Mouse (Mus musculus) left cerebral cortex, postnatal 25 days (tissue): ENCODE results near the gene Gm11146. TPM values are rescaled to one million over a fixed set of nuclear protein-coding genes. Genes with fewer than 3 reads are reported as not detected.

Experiments used
- DNase-seq, 2 experiments: peaks; one replicate each; pipeline ENCODE4 v3.0.0; 2022; ENCODE audit warnings: low spot score in 2 of 2, mixed read lengths in 1 of 2
- intact Hi-C: fragments of 180-260 bp; cut with DNase I; formaldehyde crosslinking; loops from one replicate; pipeline ENCODE4 v1.15.1; 2025
- microRNA-seq, 2 experiments: library from miRNA; unstranded; fragments of <30 nt; microRNA quantifications; one replicate each; pipeline ENCODE4 v1.2.0; 2022
- total RNA-seq, 2 experiments: library from RNA; stranded (reverse); gene quantifications; 2 replicates each; pipeline ENCODE4 v1.2.3; 2021

The Gm11146 gene
- total RNA-seq, 2 experiments from 2014 or later, result not detected

- intact Hi-C loops, result no loop called here
- DNase-seq, result no peak
Observed at GRCm38 (mm10) chr16:77573036-77573435, 28.9 kb downstream of the Gm11146 start.

- intact Hi-C loops, result no loop called here
- no peak for DNase-seq
Observed at GRCm38 (mm10) chr16:77569457-77569856, 32.4 kb downstream of the Gm11146 start.

GRCm38 (mm10) chr16:77568384-77568783, 33.5 kb downstream of the Gm11146 start:
- DNase-seq, result no peak
- intact Hi-C loops, result no loop called here

GRCm38 (mm10) chr16:77562852-77563251, 39.0 kb downstream of the Gm11146 start:
- DNase-seq, result no peak
- intact Hi-C loops, result no loop called here

- peak in 1 of 2 experiments; percentile 20 for DNase-seq
- intact Hi-C loops, result no loop called here
Observed at GRCm38 (mm10) chr16:77556446-77557105, 45.3 kb downstream of the Gm11146 start.

- intact Hi-C loops, result no loop called here
- DNase-seq, result no peak
Observed at GRCm38 (mm10) chr16:77551051-77551450, 50.8 kb downstream of the Gm11146 start.

Small RNAs within 50 kb of the gene (microRNA-seq; reads per million reads assigned to microRNA genes)
- gene Mir125b-2 (313 to 451 reads per million in 2 experiments), gene Mir99a (13,483 to 14,795 reads per million in 2 experiments), gene Mirlet7c-1 (423 to 532 reads per million in 2 experiments)
